Mouse (Mus musculus): ENCODE data around the gene Sgta. TPM values are rescaled to one million over a fixed set of nuclear protein-coding genes. Genes with fewer than 3 reads are reported as not detected.

Sgta gene
- 211 and 238 TPM in 2 replicates for polyA plus RNA-seq (2012; rRNA removed)

GRCm38 (mm10) chr10:81059603-81060543 lies at the start of gene Sgta:
TSS of gene Sgta (minus strand) at chr10:81060181.

GRCm38 (mm10) chr10:81105565-81106112 lies 45.7 kb upstream of the Sgta start, which contains the start of gene Map2k2:
TSS of gene Map2k2 (plus strand) at chr10:81105915.

GRCm38 (mm10) chr10:81069836-81070235 lies 9.9 kb upstream of the Sgta start, which contains the start of gene Thop1:
TSS of gene Thop1 (plus strand) at chr10:81070035.

GRCm38 (mm10) chr10:81036988-81037580 lies 22.9 kb downstream of the Sgta start, which contains the start of gene Slc39a3:
TSS of gene Slc39a3 (minus strand) at chr10:81037426.

GRCm38 (mm10) chr10:81025639-81026275 lies 34.2 kb downstream of the Sgta start, which contains the start of gene Diras1:
TSS of gene Diras1 (minus strand) at chr10:81025662.

GRCm38 (mm10) chr10:81014393-81015384 lies 45.3 kb downstream of the Sgta start, which contains the start of gene Gng7:
TSS of gene Gng7 (minus strand) at chr10:81014945.

Other genes with a start within 250 kb of the Sgta start
- 0.13 TPM in 1 of 2 replicates, not detected in the other for gene Jsrp1, start 246.7 kb downstream of the Sgta start, polyA plus RNA-seq (2012; rRNA removed)
- gene Oaz1, start 233.5 kb downstream of the Sgta start, polyA plus RNA-seq (2012; rRNA removed): 843 and 1,116 TPM in 2 replicates
- gene Lingo3, start 216.1 kb downstream of the Sgta start, polyA plus RNA-seq (2012; rRNA removed): not detected in 2 replicates
- gene Lsm7, start 205.0 kb downstream of the Sgta start, polyA plus RNA-seq (2012; rRNA removed): 73.9 and 111 TPM in 2 replicates
- gene Sppl2b, start 204.9 kb downstream of the Sgta start, polyA plus RNA-seq (2012; rRNA removed): 128 and 145 TPM in 2 replicates
- gene Tmprss9, start 188.3 kb downstream of the Sgta start, polyA plus RNA-seq (2012; rRNA removed): 0.30 and 0.33 TPM in 2 replicates
- gene Timm13, start 159.2 kb downstream of the Sgta start, polyA plus RNA-seq (2012; rRNA removed): 270 and 310 TPM in 2 replicates
- 42.0 and 44.6 TPM in 2 replicates for gene Lmnb2, start 141.9 kb downstream of the Sgta start, polyA plus RNA-seq (2012; rRNA removed)
- gene Gadd45b, start 130.1 kb downstream of the Sgta start, polyA plus RNA-seq (2012; rRNA removed): 28.3 and 29.6 TPM in 2 replicates
- gene Gng7, start 45.2 kb downstream of the Sgta start, polyA plus RNA-seq (2012; rRNA removed): 1.2 and 1.7 TPM in 2 replicates
- 0.54 and 0.86 TPM in 2 replicates for gene Diras1, start 34.5 kb downstream of the Sgta start, polyA plus RNA-seq (2012; rRNA removed)
- gene Slc39a3, start 22.8 kb downstream of the Sgta start, polyA plus RNA-seq (2012; rRNA removed): 43.7 and 44.3 TPM in 2 replicates
- 58.4 and 62.8 TPM in 2 replicates for gene Thop1, start 9.9 kb upstream of the Sgta start, polyA plus RNA-seq (2012; rRNA removed)
- 4.2 and 6.2 TPM in 2 replicates for gene Creb3l3, start 38.7 kb upstream of the Sgta start, polyA plus RNA-seq (2012; rRNA removed)
- gene Map2k2, start 45.7 kb upstream of the Sgta start, polyA plus RNA-seq (2012; rRNA removed): 322 and 325 TPM in 2 replicates
- 243 and 284 TPM in 2 replicates for gene Zbtb7a, start 75.0 kb upstream of the Sgta start, polyA plus RNA-seq (2012; rRNA removed)
- gene Pias4, start 107.7 kb upstream of the Sgta start, polyA plus RNA-seq (2012; rRNA removed): 55.8 and 61.5 TPM in 2 replicates
- 2,007 and 2,039 TPM in 2 replicates for gene Eef2, start 116.5 kb upstream of the Sgta start, polyA plus RNA-seq (2012; rRNA removed)
- gene Dapk3, start 122.8 kb upstream of the Sgta start, polyA plus RNA-seq (2012; rRNA removed): 125 and 128 TPM in 2 replicates
- not detected in 2 replicates for gene 4930442H23Rik, start 123.7 kb upstream of the Sgta start, polyA plus RNA-seq (2012; rRNA removed)
- gene Nmrk2, start 141.9 kb upstream of the Sgta start, polyA plus RNA-seq (2012; rRNA removed): not detected in 2 replicates
- 1.1 and 1.4 TPM in 2 replicates for gene Atcay, start 170.7 kb upstream of the Sgta start, polyA plus RNA-seq (2012; rRNA removed)
- 14.2 and 20.7 TPM in 2 replicates for gene Zfr2, start 173.0 kb upstream of the Sgta start, polyA plus RNA-seq (2012; rRNA removed)
- gene Matk, start 192.8 kb upstream of the Sgta start, polyA plus RNA-seq (2012; rRNA removed): 9.0 and 10.3 TPM in 2 replicates
- 157 and 224 TPM in 2 replicates for gene Mrpl54, start 206.8 kb upstream of the Sgta start, polyA plus RNA-seq (2012; rRNA removed)
- gene Apba3, start 206.8 kb upstream of the Sgta start, polyA plus RNA-seq (2012; rRNA removed): 123 and 126 TPM in 2 replicates
- 261 and 310 TPM in 2 replicates for gene Tjp3, start 231.4 kb upstream of the Sgta start, polyA plus RNA-seq (2012; rRNA removed)
- 65.4 and 73.0 TPM in 2 replicates for gene Pip5k1c, start 232.8 kb upstream of the Sgta start, polyA plus RNA-seq (2012; rRNA removed)